Mouse (Mus musculus): ENCODE data around the gene Coq8b. TPM values are rescaled to one million over a fixed set of nuclear protein-coding genes. Genes with fewer than 3 reads are reported as not detected.

Gene Coq8b
- total RNA-seq (2017): 8.2 and 15.7 TPM in 2 replicates

DNA sequence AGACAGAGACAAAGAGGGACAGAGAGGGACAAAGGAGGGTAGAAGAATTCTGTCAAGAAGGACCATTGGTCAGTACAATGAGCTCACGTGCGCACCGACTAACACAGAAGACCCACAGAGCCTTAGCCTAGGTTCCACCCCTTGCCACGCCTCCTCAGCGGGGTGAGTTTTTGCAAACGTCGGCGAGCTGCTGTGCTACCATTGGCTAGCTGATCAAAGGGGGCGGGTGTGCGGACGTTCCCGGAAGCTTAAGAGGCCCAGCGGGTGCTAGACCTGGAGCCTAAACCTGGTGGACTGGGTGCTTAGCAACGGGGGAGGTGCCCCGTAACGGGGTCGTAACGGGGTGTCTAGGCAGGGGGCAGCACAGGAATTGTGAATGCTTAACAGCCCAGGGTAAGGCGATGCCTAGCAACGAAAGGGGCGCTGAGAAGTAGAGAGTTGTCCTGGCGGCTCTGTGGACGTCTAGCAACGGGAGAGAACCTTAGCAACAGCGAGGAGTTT lies at the start of gene Coq8b:
Gene Coq8b, plus strand, starts transcription at position 243 of the 501 bp plus-strand sequence.
- peak; percentile 91 for ATAC-seq (replicated peaks; ENCODE audit: low read depth, poor library complexity, severe bottlenecking)

DNA sequence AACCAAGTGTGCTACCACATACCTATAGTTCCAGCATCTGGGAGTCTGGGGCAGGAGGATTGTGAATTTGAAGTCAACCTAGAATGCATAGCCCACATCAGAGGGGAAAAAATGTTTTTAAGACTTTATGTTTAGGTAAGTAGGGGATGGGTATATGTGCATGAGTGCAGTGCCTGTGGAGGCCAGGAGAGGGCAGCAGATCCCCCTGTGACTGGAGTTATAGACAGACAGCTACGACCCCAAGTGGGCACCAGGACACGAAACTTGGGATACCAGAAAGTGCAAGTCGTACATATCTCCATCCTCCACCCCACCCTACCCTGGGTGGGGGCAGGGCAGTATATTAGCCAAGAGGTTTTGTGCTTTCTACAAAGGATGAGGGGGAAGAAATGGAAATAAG lies 47.9 kb upstream of the Coq8b start:
- peak; percentile 85 for ATAC-seq (replicated peaks; ENCODE audit: low read depth, poor library complexity, severe bottlenecking)

DNA sequence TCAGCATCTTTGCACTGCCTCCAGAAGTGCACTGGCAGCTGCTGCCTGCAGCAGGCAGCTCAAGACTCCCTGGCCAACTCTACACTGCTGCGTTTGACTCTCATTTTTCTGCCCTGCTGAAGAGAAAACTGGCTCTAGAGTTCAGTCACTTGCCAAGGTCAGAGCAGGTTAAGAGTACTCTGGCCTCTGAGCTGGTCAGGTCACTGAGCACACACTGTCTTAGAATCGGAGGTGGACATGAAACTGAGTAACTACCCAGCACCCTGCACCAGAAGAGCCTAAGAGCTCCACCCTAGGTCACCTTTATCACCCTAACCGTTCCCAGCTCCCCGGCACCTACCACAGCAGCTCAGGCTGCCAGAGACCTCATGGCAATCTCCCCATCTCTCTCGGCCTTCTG lies 46.8 kb upstream of the Coq8b start:
- no peak for ATAC-seq (replicated peaks; ENCODE audit: low read depth, poor library complexity, severe bottlenecking)

DNA sequence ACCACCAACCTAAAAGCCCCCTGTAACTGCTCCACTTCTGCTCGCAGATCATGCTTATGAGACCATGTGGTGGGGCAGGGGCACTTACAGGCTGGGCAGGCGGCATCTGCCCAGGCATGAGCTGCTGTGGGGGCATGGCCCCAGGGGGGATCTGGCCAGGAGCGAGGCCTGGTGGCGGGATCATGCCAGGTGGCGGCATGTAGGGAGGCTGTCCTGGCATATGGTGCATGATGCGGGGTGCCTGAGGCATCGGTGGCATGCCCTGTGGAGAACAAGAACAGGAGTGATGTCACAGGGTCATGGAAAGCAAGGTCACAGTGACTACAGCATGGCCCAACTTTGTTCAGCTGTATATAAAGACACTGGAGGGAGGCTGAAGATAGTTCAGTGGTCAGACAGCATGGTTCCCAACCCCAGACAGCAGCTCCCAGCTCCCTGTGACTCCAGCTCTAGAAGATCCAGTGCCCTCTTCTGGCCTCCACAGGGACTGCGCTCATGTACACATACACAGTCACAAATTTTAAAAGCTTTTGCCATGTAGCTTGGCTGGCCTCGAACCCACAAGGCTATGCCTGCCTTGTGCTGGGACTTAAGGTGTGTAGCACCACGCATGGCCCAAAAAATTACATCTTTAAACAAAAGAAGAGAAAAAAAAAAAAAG lies 43.4 kb upstream of the Coq8b start:
- no peak for ATAC-seq (replicated peaks; ENCODE audit: low read depth, poor library complexity, severe bottlenecking)

DNA sequence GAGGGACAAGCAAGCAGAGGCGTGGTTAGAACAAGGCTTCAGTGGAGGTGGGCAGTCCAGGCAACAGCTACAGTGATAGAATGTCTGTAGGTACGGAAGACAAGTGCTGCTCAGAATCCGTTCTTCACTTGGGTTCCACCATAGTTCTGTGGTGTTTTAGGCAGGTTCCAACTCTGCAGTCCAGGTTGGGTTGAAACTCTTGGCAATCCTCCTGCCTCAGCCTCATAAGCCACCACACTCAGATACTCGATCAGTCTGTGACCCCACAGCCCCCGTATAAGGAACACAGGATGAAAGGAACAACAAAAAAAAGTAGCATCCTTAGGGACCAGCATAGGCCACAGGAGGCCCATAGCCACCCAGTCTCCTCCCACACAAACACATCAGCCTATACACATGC lies 40.4 kb upstream of the Coq8b start:
- no peak for ATAC-seq (replicated peaks; ENCODE audit: low read depth, poor library complexity, severe bottlenecking)

DNA sequence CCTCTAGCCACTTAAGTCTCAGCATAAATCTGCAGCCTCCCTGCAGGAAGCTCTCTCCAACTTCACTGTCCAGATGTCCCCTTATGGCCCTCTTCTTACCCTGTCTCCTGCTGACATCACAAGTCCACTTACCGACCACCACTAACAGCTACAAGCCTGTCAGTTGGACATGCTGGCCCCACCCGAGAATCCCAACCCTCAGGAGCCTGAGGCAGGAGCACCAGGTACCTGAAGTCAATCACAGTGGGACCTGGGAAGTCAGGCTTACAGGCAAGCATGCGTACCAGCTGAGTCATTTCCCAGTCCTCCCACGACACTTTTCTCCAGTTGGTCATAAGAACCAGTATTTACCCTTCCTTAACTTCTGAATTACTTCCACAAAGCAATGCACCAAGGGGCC lies 39.1 kb upstream of the Coq8b start:
- no peak for ATAC-seq (replicated peaks; ENCODE audit: low read depth, poor library complexity, severe bottlenecking)

DNA sequence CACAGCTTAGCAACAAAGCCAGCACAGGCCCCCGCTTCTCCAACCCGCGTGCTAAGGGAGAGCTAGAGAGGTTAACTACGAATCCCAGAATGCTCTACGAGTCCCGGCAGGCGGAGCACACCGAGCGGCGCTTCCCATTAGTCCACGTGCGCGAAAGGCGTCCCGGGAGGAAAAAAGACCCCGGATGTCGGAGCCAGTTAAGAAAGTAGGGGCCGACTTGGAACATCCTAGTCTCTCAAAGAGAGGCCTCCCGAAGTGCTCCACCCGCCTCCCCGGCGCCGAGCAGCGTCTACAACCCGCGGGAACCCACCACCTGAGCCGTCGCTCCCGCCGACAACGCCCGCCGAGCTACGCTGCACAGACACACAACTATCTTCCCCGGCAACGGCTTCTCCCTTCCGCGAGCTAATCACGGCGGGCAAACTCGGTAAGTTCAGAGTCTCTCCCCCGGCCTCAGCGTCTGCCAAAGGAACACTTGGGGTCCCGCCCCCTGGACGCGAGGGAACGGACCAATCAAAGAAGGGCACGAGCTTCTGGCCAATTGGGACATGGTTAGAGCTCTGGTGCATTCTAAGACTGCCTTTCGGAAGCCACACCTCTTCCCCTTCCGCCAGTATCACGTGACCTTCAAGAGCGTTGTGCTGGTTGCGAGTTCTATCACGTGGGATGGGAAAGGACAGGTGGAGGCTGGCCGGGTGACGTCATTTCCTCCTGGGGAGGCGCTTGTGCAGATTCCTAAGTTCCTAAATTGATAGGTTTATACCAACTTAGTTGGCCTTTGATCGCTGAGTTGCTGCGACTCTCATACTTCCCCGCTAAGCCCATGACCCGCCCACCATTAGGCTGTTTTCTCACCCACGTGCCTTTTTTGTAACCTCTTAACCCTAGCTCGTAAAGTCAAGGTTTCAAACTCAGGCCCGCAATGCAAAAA lies 36.9 kb upstream of the Coq8b start, which contains the start of the genes BC024978 and Snrpa:
Gene BC024978, plus strand, starts transcription at position 101 of the 931 bp plus-strand sequence.
Gene Snrpa, minus strand, starts transcription at position 591 of the 931 bp plus-strand sequence.
- ATAC-seq (replicated peaks; ENCODE audit: low read depth, poor library complexity, severe bottlenecking): peak; percentile 92

DNA sequence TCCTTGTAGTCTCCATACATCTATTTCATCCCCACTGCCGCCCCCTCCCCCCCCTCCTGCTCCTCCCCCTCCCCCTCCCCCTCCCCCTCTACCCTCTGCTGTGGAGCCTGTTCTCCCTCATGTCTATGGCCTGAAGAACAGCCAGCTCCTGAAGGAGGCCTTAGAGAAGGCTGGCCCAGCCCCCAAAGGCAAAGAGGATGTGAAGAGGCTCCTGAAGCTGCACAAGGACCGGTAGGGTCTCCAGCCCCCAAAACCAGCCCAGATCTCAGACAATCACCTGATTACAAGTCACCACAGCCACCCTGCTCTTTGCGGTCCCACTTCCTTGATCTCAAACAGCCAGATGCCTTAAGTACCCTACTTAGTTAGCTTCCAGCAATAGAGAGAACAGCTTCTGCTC lies 35.7 kb upstream of the Coq8b start:
- no peak for ATAC-seq (replicated peaks; ENCODE audit: low read depth, poor library complexity, severe bottlenecking)

DNA sequence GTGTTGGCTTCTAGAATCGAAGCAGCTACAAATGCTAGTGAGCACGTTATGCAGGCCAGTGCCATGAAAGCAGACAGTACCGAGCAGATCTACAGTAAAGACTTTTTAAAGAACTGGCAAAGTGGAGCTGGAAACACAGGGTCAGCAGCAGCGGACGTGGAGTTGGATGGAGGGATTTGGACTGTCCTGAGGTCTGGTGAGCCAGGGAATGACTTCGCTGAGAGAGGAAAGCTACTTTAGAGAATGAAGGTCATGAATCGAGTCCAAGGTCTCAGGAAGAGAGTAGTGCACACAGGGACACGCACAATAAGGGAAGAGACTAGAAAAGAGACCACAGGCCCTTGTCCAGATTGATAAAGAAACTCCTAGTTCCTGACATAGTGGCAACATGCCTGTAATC lies 35.2 kb upstream of the Coq8b start:
- no peak for ATAC-seq (replicated peaks; ENCODE audit: low read depth, poor library complexity, severe bottlenecking)

DNA sequence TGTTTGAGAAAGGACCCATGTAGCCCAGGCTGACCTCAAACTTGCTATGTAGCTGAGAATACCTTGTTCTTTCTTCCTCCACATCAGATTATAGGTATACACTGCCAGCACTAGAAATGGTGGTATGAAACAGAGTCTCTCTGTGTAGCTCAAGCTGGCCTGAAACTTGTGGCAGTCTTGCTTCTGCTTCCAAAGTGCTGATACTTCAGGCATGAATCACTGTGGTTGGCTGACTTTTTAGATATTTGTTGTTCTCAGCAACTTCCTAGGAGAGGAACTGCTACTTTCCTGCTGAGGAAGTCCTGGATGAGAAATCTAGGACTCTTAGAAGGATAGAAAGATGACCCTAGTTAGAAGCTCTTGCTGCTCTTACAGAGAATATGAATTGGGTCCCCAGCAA lies 34.5 kb upstream of the Coq8b start:
- ATAC-seq (replicated peaks; ENCODE audit: low read depth, poor library complexity, severe bottlenecking): no peak

DNA sequence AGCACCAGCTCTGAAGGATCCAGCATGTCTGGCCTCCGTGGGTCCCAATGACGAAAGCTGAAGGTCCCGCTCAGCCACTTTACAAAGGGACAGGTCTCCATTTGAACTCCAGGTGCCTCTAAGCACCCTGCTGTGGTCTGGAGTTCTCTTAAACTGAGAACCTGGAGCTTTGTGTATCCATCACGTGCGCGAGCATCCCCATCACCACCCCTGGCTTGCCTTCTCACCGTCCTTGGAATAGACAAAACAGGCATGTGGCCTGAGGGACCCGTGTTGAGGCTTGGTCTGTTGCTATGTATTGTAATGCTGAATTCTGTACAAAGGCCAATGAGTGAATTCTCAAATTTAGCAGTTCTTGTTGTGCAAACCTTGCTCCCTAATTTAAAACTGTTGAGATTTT lies 34.0 kb upstream of the Coq8b start:
- no peak for ATAC-seq (replicated peaks; ENCODE audit: low read depth, poor library complexity, severe bottlenecking)

DNA sequence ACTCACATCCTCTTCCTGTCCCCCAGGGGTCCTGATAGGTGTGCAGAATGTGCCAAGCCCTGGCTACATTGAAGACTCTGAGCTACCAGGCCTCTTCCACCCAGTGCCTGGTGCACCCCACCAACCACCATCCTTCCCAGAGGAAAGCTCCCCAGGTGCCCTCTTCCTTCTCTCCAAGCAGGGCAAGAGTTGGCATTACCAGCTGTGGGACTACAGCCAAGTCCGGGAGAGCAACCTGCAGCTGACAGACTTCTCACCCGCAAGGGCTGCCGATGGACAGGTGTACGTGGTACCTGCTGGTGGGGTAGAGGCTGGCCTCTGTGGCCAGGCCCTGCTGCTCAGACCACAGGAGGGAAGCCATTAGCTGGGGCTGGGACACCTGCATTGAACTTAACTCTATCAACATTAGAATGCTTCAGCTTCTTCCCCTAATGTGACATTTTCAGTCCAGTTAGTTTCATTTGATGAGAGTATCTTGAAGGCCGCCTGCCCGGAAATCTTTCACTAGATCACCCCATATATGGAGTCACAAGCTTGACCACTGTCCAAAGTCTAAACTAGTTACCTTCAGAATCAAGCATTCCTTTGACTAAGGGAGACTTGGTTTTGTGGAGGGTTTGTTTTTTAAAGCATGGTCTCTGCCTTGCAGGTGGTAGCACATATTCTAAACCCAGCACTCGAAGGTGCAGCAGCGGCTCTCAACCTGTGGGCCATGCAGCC lies 28.9 kb upstream of the Coq8b start:
- no peak for ATAC-seq (replicated peaks; ENCODE audit: low read depth, poor library complexity, severe bottlenecking)

DNA sequence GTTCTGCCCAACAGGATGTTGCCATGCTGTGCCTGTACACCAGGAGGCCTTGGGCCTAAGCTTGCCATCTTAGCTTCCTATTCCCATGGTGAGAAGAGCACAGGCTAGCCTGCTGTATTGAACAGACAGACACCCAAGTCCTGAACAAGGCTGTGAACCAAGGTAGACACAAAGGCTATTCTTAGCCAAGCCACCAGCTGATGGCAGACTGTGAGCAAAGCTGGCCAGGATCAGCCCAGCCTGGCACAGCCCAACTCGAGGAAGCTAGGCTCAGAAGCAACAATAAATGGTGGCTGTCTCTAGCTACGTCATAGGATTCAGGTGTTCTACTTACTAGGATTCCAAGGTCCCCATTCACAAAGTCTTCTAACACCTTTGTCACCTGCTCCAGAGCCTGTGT lies 20.2 kb upstream of the Coq8b start:
- no peak for ATAC-seq (replicated peaks; ENCODE audit: low read depth, poor library complexity, severe bottlenecking)

DNA sequence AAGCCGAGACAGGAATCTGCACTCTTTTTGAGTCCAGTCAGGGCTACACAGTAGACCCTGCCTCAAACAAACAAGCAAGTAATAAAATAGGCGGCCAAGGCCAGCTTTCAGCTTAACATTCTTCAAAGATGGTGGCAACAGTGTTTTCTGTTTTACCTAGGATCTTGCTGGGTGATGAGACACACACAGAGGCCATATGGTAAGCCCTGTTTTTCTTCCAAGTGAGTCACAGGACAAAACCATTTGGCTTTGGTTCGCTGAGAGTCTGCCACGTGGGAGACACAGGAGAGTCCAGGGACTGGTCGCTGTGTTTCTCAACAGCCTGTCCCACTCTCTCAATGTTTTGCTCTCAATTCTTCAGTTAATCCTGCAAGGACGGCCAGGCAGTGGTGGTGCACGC lies 14.2 kb upstream of the Coq8b start:
- no peak for ATAC-seq (replicated peaks; ENCODE audit: low read depth, poor library complexity, severe bottlenecking)

DNA sequence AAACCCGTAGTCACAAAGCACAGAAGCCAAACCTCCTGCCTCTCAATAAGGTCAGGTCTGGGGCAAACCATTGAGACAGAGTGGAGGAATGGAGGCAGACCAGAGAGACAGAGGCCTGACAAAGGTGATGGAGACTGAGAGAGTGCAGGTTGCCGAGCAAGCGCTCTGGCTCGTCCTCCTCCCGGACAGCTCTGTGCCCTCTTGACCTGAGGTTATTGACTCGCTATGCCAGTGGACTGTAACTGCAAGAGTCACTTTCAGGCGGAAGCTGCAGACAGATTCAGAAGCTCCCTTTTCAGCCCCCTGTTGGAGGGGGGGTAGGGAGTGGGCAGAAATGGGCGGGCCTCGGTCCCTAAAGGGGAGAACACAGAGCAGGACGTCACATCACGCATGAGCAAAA lies 12.9 kb upstream of the Coq8b start:
- ATAC-seq (replicated peaks; ENCODE audit: low read depth, poor library complexity, severe bottlenecking): no peak

DNA sequence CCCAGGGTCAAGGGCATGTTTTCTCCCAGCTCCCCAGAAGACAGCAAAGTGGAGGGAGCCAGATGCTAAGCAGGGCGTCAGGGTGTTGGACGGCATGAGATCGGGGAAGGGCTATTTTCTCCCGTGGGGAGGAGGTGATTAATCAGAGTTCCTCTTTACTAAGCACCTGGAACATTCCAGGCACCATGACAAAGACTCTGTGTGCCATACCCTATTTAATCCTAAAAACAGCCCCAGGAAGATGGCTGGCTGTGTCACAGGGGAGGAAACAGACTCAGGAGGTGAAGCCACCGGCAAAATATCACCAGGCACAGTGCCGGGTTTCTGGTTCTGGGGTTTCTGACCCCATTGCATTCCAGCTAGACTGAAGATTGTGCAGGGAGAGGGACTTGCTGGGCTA lies 10.9 kb upstream of the Coq8b start:
- ATAC-seq (replicated peaks; ENCODE audit: low read depth, poor library complexity, severe bottlenecking): no peak

DNA sequence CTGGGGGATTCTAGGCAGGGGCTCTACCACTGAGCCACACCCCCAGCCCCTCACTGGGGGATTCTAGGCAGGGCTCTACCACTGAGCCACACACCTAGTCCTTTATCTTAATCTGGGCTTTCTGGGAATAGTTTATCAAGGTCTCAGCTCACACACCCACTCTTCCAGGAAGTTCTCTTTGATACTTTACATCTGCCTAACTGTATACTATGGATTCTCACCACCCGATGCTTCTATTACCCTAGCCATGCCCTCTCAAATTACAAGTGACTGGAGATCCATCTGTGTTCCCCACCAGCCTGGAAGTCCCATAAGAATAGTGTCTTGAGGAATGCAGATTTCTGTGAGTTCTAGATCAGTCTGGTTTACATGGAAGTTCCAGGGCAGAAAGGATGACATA lies 10.3 kb upstream of the Coq8b start:
- ATAC-seq (replicated peaks; ENCODE audit: low read depth, poor library complexity, severe bottlenecking): no peak

DNA sequence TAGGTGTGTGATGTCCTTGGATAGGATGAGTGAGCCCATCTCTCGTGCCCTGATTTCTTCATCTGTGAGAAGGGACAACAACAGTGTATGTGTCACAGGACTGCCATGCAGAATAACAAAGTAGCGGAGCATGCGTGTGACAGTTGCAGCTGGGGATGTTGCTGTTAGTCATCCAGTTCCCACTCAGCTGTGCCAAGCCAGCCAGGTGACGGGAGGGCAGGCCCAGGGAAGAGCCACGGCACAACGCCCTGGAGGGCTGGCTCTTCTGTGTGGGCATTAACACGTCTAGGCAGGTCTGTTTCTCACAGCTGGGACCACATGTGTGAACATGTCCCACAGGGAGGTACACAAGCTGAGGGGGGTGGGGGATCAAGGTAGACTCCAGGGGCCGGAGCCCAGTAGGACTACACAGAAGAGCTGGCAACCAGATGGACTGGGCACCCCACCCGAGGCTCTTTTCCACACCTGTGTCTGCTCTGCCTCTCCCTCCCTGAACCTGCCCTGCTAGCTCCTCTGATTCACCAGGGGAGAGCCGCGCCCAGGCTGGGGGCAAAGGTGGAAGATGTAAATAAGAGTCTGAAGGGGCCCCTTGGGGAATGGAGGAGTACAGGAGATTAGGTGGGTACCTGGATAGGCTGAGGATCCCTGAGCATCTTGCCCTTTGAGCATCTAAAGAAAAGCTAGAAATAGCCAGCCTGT lies 7.8 kb upstream of the Coq8b start:
- ATAC-seq (replicated peaks; ENCODE audit: low read depth, poor library complexity, severe bottlenecking): no peak

DNA sequence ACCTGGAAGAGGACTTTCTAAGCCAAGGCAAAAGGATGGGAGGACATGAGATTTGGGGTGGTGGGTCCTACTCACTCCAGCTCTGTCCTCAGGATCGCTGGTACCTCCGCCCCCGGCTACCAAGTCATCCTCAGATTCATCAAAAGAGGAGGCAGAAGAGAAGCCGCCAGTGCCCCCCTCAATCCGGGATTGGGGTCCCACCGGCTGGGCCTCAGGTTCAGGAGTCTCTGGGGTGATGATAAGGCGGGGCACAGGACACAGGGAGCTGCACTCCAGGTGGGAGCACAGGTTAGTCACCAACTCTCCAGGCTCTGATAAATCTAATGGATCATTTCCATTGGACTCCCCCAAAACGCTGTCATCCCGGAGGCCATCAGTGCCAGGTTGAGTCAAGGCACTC lies 5.5 kb upstream of the Coq8b start:
- ATAC-seq (replicated peaks; ENCODE audit: low read depth, poor library complexity, severe bottlenecking): no peak

DNA sequence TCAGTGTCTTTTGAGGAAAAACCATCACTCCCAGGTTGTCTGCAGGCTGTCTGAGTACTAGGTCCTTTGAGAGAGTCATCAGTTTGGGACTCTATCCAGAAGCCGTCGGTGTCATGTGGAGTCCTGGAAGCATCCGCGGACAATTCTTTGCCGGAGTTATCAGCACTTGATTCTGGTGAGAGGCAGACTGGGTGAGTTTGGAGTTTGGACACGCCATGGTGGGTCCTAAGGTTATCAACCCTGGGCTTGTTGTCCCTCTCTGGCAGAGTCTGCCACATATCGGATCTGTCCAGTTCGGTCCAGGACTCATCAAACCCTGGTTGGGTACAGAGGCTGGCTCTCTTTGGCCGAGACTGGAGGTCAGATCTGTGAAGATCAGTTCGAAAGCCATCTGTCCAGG lies 5.1 kb upstream of the Coq8b start:
- no peak for ATAC-seq (replicated peaks; ENCODE audit: low read depth, poor library complexity, severe bottlenecking)

Measured in common myeloid progenitor, adult 5-6 weeks (primary cell).